8 mouse cellular contexts compared by ENCODE assay signal in the genomic region with DNA sequence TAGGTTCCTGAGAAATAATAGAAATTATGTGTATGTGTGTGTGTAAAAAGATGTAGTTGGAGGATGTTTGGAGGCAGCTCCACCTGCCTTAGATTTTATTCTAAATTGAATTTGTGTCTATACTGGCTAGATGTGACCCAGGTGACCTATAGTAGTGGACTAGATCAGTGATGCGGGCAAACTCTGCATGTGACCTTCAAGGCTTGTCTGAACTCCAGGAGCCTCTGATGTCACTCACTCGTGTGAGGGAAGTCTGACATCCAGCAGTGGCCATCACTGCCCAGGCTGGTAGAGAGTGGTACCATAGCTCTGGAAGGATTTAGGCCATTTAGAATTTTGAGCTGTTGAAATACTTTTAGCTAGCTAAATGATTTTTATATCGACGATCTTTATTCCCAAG. TPM values are rescaled to one million over a fixed set of nuclear protein-coding genes. Genes with fewer than 3 reads are reported as not detected.
DNase-seq lines count a peak whose midpoint lies in the region; ATAC-seq and TF ChIP-seq lines count a peak whose summit lies in the region.

No protein-coding gene starts in this region.

- no peaks in the 10 kb centered on the region for H3K27me3 ChIP-seq in kidney, postnatal 0 days (ENCODE audit: insufficient read depth, low read length)
- H3K27me3 ChIP-seq in heart, embryonic 15.5 days, result no peaks in the 10 kb centered on the region
- H3K27me3 ChIP-seq in liver, embryonic 16.5 days (ENCODE audit: control insufficient read depth, insufficient read depth, low read depth, low read length), result no peaks in the 10 kb centered on the region

- no peak for ATAC-seq in kidney, postnatal 0 days (replicated peaks; ENCODE audit: low FRiP score, low read depth)
- ATAC-seq in heart, embryonic 15.5 days (replicated peaks; ENCODE audit: insufficient number of reproducible peaks, insufficient read depth, low FRiP score, low read depth), result no peak
- no peak for ATAC-seq in liver, embryonic 16.5 days (ENCODE audit: low read depth)

- peak overlapping the region; percentile 84 for H3K4me3 ChIP-seq in kidney, postnatal 0 days (replicated peaks; ENCODE audit: low read depth, low read length)
- peak overlapping the region; percentile 90 for H3K4me3 ChIP-seq in heart, embryonic 15.5 days
- H3K4me3 ChIP-seq in liver, embryonic 16.5 days (ENCODE audit: low read depth, low read length), result peak overlapping the region; percentile 91

- no peak overlapping the region for H3K27ac ChIP-seq in kidney, postnatal 0 days
- H3K27ac ChIP-seq in heart, embryonic 15.5 days, result no peak overlapping the region
- H3K27ac ChIP-seq in liver, embryonic 16.5 days (ENCODE audit: low read length), result no peak overlapping the region

- H3K9me3 ChIP-seq in kidney, postnatal 0 days (replicated peaks; ENCODE audit: low read length), result no peaks in the 10 kb centered on the region
- no peaks in the 10 kb centered on the region for H3K9me3 ChIP-seq in heart, embryonic 15.5 days (replicated peaks)
- H3K9me3 ChIP-seq in liver, embryonic 16.5 days (replicated peaks; ENCODE audit: control insufficient read depth, low read length), result no peaks in the 10 kb centered on the region

- no peaks in the 10 kb centered on the region for H3K36me3 ChIP-seq in kidney, postnatal 0 days (ENCODE audit: insufficient read depth, low read length)
- no peaks in the 10 kb centered on the region for H3K36me3 ChIP-seq in heart, embryonic 15.5 days
- no peaks in the 10 kb centered on the region for H3K36me3 ChIP-seq in liver, embryonic 16.5 days (ENCODE audit: control insufficient read depth, insufficient read depth)

- 0 out of 2 replicates have a peak overlapping the region, but pooled peaks have one; percentile 38 for H3K9ac ChIP-seq in kidney, postnatal 0 days (ENCODE audit: low read depth, low read length)
- peak overlapping the region; percentile 43 for H3K9ac ChIP-seq in heart, embryonic 15.5 days
- H3K9ac ChIP-seq in liver, embryonic 16.5 days (ENCODE audit: low read depth, low read length), result peak overlapping the region; percentile 76

- peaks cover 2% of the 10 kb centered on the region; the same call in 1 of the 2 replicates for H3K4me1 ChIP-seq in kidney, postnatal 0 days (replicated peaks; ENCODE audit: insufficient read depth, low read length)
- peaks cover 25% of the 10 kb centered on the region for H3K4me1 ChIP-seq in heart, embryonic 15.5 days (replicated peaks)
- H3K4me1 ChIP-seq in liver, embryonic 16.5 days (ENCODE audit: control insufficient read depth, low read depth, low read length), result peaks cover 7% of the 10 kb centered on the region

- TF ChIP-seq CTCF in kidney, postnatal 0 days (IDR thresholded peaks at IDR 0.05; ENCODE audit: low read depth), result no peak

- H3K4me2 ChIP-seq in kidney, postnatal 0 days (ENCODE audit: low read length), result peak overlapping the region; percentile 86
- peak overlapping the region; percentile 81 for H3K4me2 ChIP-seq in heart, embryonic 15.5 days
- peak overlapping the region; percentile 90 for H3K4me2 ChIP-seq in liver, embryonic 16.5 days (ENCODE audit: low read depth, low read length)

- DNase-seq in kidney, postnatal 0 days (ENCODE audit: low spot score), result no peak
- DNase-seq in kidney, postnatal 4 days, result no peak
- peak; percentile 43 for DNase-seq in c-Kit-negative CD71-positive TER-119-positive erythroid progenitor cells, embryonic 14.5 days (ENCODE audit: low read depth, low spot score)
- DNase-seq in frontal cortex, postnatal 25 days (ENCODE audit: low spot score in 2 of 2), result no peak
- DNase-seq in urinary bladder, postnatal 14 days (ENCODE audit: low spot score), result no peak
- DNase-seq in ovary, postnatal 14 days (ENCODE audit: low spot score), result no peak

- 41% methylated on average over 4 of the region's 4 CpGs for WGBS in kidney, postnatal 0 days
- WGBS in heart, embryonic 15.5 days, result 43% methylated on average over 4 of the region's 4 CpGs
- 44% methylated on average over 4 of the region's 4 CpGs for WGBS in liver, embryonic 16.5 days (ENCODE audit: insufficient replicate concordance)

RNA-seq across cellular contexts. Expression of gene Cdc42bpa, which starts 1.5 kb away (rescaled TPM):
- polyA plus RNA-seq in kidney, postnatal 0 days (2015; fragmentation: Nextera tagmentation; extraction: Ambion mirVana), result 15.8 and 17.4 TPM in 2 replicates
- polyA plus RNA-seq in heart, embryonic 15.5 days (2015; fragmentation: Nextera tagmentation; extraction: Ambion mirVana), result 11.4 and 12.6 TPM in 2 replicates
- polyA plus RNA-seq in liver, embryonic 16.5 days (2015; fragmentation: Nextera tagmentation; extraction: Ambion mirVana), result 6.7 and 7.1 TPM in 2 replicates
